Mouse (Mus musculus): ENCODE results near the gene Pip4k2b. TPM values are rescaled to one million over a fixed set of nuclear protein-coding genes. Genes with fewer than 3 reads are reported as not detected.
"Not testable (repeated sequence)": the region's sequence is repeated elsewhere in the genome, so short reads cannot be mapped to it uniquely, and the experiment has no call there.

The Pip4k2b gene
- polyA plus RNA-seq, 1 experiment from 2014 or later = 2.2 TPM

DNA sequence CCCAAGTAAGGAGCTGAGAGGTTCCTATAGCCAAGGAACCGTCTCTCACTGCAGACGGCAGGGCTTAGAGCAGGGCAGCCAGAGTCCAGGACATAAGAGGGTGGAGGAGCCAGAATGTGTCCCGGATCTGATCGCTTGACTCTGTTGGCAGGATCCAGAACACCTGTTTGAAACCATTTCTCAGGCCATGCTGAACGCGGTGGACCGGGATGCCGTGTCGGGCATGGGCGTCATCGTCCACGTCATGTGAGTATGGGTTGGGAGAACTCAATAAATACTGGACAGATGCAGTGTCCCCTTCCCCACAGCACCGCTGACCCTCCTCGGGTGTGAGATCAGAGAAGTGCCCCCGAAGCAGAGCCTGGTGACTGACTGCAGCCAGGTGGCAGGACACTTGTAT, 32.2 kb downstream of the Pip4k2b start:
- Histone ChIP-seq H3K27ac (no peak overlapping the region), H3K36me3 (peaks cover 57% of the 10 kb centered on the region), H3K4me2 (no peak overlapping the region), H3K4me1 (no peaks in the 10 kb centered on the region), H3K9me3 (no peaks in the 10 kb centered on the region), H3K9ac (no peak overlapping the region), H3K27me3 (no peaks in the 10 kb centered on the region), H3K4me3 (no peak overlapping the region)
- no peak for ATAC-seq (ENCODE audit: insufficient number of reproducible peaks, low FRiP score, low TSS enrichment, low read depth)
- WGBS = 92% methylated on average over 15 of the region's 15 CpGs

GRCm38 (mm10) chr11:97711200-97711900, 33.2 kb downstream of the Pip4k2b start:
- H3K4me1 ChIP-seq = no peaks in the 10 kb centered on the region
- 0 out of 2 replicates have a peak overlapping the region, but pooled peaks have one; percentile 4 for H3K27ac ChIP-seq
- H3K27me3 ChIP-seq = no peaks in the 10 kb centered on the region
- H3K4me3 ChIP-seq = no peak overlapping the region
- H3K4me2 ChIP-seq = no peak overlapping the region
- 73% methylated on average over 13 of the region's 13 CpGs for WGBS
- no peak overlapping the region for H3K9ac ChIP-seq
- no peaks in the 10 kb centered on the region for H3K9me3 ChIP-seq
- no peak for ATAC-seq (ENCODE audit: insufficient number of reproducible peaks, low FRiP score, low TSS enrichment, low read depth)
- peaks cover 62% of the 10 kb centered on the region for H3K36me3 ChIP-seq

- H3K27me3 ChIP-seq; ATAC-seq (ENCODE audit: insufficient number of reproducible peaks, low FRiP score, low TSS enrichment, low read depth); H3K4me3 ChIP-seq; H3K9ac ChIP-seq; H3K27ac ChIP-seq; H3K4me1 ChIP-seq; H3K9me3 ChIP-seq; H3K4me2 ChIP-seq: not testable (repeated sequence)
- peaks cover 62% of the 10 kb centered on the region for H3K36me3 ChIP-seq
- WGBS = 73% methylated on average over 2 of the region's 2 CpGs
Observed at GRCm38 (mm10) chr11:97710067-97710466, 34.4 kb downstream of the Pip4k2b start.

DNA sequence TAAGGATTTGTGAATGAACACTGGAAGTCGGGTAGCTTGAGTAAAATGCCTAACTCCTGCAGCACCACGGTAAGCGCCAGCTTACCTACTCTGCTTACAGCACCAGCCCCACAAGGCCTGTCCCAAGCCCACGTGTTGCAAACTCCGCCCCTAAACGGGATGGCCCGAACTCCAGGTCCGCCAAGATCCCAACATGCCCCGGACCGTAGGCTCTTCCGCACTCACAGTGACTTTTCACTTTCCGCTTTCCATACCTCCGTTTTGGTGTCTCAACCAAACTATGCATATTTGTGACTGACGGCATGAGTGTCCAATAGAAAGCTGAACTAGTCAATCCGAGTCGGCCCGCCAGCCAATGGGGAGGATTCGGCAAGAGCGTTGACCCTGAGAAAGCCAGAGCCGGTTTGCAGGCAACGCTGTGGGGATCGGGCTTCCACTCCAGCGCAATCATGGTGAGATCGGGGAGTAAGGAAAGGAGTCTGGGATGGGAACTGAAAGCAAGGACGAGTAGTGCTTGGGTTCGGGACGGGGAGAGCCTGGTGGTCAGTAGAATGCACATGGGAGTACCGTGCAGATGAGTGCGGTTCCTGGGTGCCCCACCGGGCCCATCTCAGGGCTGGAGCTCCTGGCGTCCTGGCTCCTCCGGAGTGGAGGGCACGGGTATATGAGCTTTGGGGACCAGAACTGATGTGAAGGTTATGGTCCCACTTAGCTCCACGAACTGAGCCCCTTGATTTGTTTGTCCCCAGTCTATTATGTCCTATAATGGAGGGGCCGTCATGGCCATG, 41.3 kb downstream of the Pip4k2b start, which contains the start of gene Psmb3:
Psmb3 (plus strand) TSS at position 361 of the 788 bp plus-strand sequence.
- Histone ChIP-seq H3K27me3 (no peaks in the 10 kb centered on the region), H3K4me3 (peak within 1 kb of the TSS; percentile 90), H3K27ac (peak within 1 kb of the TSS; percentile 89), H3K4me2 (peak within 1 kb of the TSS; percentile 83), H3K4me1 (peaks cover 27% of the 10 kb centered on the region), H3K9ac (peak within 1 kb of the TSS; percentile 64), H3K36me3 (peaks cover 26% of the 10 kb centered on the region), H3K9me3 (no peaks in the 10 kb centered on the region)
- WGBS = under 1% methylated on average over 35 of the region's 35 CpGs
- peak; percentile 89 for ATAC-seq (ENCODE audit: insufficient number of reproducible peaks, low FRiP score, low TSS enrichment, low read depth)

GRCm38 (mm10) chr11:97702393-97702745, 42.1 kb downstream of the Pip4k2b start:
- peak overlapping the region; percentile 90 for H3K4me3 ChIP-seq
- H3K36me3 ChIP-seq = peaks cover 21% of the 10 kb centered on the region
- WGBS = under 1% methylated on average over 24 of the region's 24 CpGs
- H3K9ac ChIP-seq = peak overlapping the region; percentile 48
- peak overlapping the region; percentile 89 for H3K27ac ChIP-seq
- H3K27me3 ChIP-seq = no peaks in the 10 kb centered on the region
- no peak for ATAC-seq (ENCODE audit: insufficient number of reproducible peaks, low FRiP score, low TSS enrichment, low read depth)
- peak overlapping the region; percentile 83 for H3K4me2 ChIP-seq
- H3K4me1 ChIP-seq = peaks cover 35% of the 10 kb centered on the region
- H3K9me3 ChIP-seq = no peaks in the 10 kb centered on the region

- H3K27ac ChIP-seq = peak overlapping the region; percentile 89; the same call in 1 of the 2 replicates
- 54% methylated on average over 15 of the region's 15 CpGs for WGBS
- peak overlapping the region; percentile 90 for H3K4me3 ChIP-seq
- 0 out of 2 replicates have a peak overlapping the region, but pooled peaks have one; percentile 48 for H3K9ac ChIP-seq
- H3K9me3 ChIP-seq = no peaks in the 10 kb centered on the region
- no peaks in the 10 kb centered on the region for H3K27me3 ChIP-seq
- peaks cover 15% of the 10 kb centered on the region for H3K36me3 ChIP-seq
- ATAC-seq (ENCODE audit: insufficient number of reproducible peaks, low FRiP score, low TSS enrichment, low read depth) = no peak
- H3K4me2 ChIP-seq = peak overlapping the region; percentile 83
- H3K4me1 ChIP-seq = peaks cover 41% of the 10 kb centered on the region
Observed at GRCm38 (mm10) chr11:97701581-97702392, 42.7 kb downstream of the Pip4k2b start.

DNA sequence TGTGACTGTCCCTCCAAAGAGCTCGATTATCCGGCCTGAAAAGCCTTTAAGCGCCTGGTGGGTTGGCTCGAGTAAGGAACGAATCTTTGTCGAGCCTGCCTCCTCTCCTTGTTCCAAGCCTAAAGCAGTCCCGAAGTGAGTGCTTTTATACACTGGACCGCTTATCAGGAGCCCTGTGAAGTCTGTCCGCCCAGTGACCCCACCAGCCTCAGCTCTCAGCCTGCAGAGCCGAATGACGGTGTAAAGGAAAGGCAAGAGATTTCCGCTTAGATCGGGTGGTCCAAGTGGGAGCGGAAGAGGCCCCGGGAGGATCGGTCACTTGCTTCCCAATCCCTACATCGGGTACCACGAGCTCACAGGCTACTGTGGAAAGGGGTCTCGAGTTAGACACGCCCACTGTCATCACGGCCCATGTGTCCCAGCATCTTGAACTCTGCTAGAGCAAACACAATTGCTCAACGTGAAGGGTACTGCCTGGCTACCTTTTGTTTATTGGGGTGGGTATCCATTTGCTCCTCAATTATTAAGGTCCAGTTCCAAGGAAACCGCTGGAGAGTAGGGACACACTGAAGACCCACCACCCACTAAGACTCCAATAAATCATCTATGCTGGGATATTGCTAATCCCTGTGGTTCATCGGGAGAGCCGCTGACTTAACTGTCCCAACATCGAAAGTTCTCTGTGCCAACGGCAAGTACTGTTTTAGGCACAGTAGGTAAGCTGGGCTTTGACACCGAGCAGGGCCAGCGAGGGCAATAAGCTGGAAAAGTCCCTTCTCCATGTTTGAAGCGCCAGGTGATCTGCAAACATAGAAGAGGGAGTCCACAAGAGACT, 43.5 kb downstream of the Pip4k2b start:
- Histone ChIP-seq H3K9ac (peak overlapping the region; percentile 82), H3K4me2 (peak overlapping the region; percentile 83), H3K27ac (peak overlapping the region; percentile 98), H3K27me3 (no peaks in the 10 kb centered on the region), H3K36me3 (peaks cover 6% of the 10 kb centered on the region), H3K4me1 (peaks cover 49% of the 10 kb centered on the region), H3K4me3 (peak overlapping the region; percentile 90), H3K9me3 (no peaks in the 10 kb centered on the region)
- 17% methylated on average over 30 of the region's 30 CpGs for WGBS
- no peak for ATAC-seq (ENCODE audit: insufficient number of reproducible peaks, low FRiP score, low TSS enrichment, low read depth)

DNA sequence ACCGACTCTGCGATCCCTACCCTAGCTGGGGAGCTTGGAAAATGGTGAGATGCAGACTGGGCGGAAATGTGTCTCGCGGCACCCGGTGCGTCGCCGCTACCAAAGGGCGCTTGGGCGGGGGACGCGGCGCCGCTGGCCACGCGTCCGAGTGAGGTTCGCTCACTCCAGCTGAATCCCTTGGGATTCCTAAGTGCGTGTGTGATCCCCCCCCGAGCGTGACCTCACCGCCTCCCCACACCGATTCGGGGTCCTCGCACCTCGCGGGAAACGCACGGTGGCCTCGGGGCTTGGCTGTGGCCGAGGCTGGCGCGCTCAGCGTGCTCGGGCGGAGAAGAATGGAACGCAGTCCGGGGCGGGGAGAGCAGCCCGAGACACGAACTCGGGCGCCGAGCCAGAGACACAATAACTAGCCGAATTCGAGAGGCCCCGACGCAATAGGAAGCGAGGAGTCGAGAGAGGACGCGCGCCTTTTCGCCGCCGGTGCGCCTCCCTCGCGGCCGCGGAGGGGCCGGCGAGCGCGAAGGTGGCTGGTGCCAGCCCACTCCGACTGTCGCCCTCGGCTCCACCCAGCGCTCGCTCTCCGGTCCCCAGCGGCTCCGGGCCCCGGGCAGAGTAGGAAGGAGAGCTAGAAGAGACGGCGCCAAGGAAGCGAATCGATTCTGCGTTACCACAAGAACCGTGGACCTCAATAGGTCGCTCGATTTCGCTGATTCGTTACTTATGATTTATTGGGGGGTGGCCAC, 44.3 kb downstream of the Pip4k2b start, which contains the start of gene Pcgf2:
Pcgf2 (minus strand) TSS at position 495 of the 743 bp plus-strand sequence.
- peak within 1 kb of the TSS; percentile 83 for H3K4me2 ChIP-seq
- H3K27me3 ChIP-seq = no peaks in the 10 kb centered on the region
- no peak for ATAC-seq (ENCODE audit: insufficient number of reproducible peaks, low FRiP score, low TSS enrichment, low read depth)
- WGBS = under 1% methylated on average over 85 of the region's 85 CpGs
- peaks cover 57% of the 10 kb centered on the region for H3K4me1 ChIP-seq
- H3K9me3 ChIP-seq = no peaks in the 10 kb centered on the region
- H3K9ac ChIP-seq = peak within 1 kb of the TSS; percentile 93
- peak within 1 kb of the TSS; percentile 98 for H3K27ac ChIP-seq
- H3K36me3 ChIP-seq = peaks cover 6% of the 10 kb centered on the region; the same call in 1 of the 2 replicates
- peak within 1 kb of the TSS; percentile 90 for H3K4me3 ChIP-seq

DNA sequence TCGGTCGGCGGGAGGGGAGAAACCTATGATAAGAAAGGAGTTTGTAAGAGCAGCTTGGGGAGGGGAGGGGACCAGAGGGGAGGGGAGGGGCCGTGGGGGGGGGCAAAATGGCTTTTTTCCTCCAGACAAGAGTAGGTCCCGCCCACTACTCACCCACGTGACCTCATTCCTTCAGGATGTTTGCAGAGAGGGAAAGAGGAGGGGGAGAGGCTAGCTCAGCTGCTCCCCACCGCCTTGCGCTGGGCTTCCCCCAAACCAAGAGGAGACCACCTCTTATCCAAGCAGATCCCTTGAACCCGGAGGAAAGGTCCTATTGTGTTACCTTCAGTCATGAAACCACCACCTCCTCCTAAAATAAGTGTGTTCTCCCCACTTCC, 44.9 kb downstream of the Pip4k2b start:
- Histone ChIP-seq H3K4me1 (peaks cover 63% of the 10 kb centered on the region), H3K4me3 (peak overlapping the region; percentile 90), H3K27me3 (no peaks in the 10 kb centered on the region), H3K36me3 (peaks cover 1% of the 10 kb centered on the region; the same call in 1 of the 2 replicates), H3K27ac (peak overlapping the region; percentile 98), H3K4me2 (peak overlapping the region; percentile 83), H3K9me3 (no peaks in the 10 kb centered on the region), H3K9ac (peak overlapping the region; percentile 93)
- peak; percentile 49; the same call in 1 of the 2 replicates for ATAC-seq (ENCODE audit: insufficient number of reproducible peaks, low FRiP score, low TSS enrichment, low read depth)
- WGBS = 0% methylated on average over 2 of the region's 9 CpGs

- Histone ChIP-seq H3K27ac (peak overlapping the region; percentile 98), H3K36me3 (no peaks in the 10 kb centered on the region; the same call in 1 of the 2 replicates), H3K27me3 (no peaks in the 10 kb centered on the region), H3K4me2 (peak overlapping the region; percentile 83), H3K9ac (peak overlapping the region; percentile 93), H3K4me3 (peak overlapping the region; percentile 90), H3K4me1 (peaks cover 64% of the 10 kb centered on the region), H3K9me3 (no peaks in the 10 kb centered on the region)
- WGBS = under 1% methylated on average over 54 of the region's 63 CpGs
- no peak for ATAC-seq (ENCODE audit: insufficient number of reproducible peaks, low FRiP score, low TSS enrichment, low read depth)
Observed at GRCm38 (mm10) chr11:97698741-97699611, 45.5 kb downstream of the Pip4k2b start.
